Mouse (Mus musculus): ENCODE data around the gene Glra3. TPM values are rescaled to one million over a fixed set of nuclear protein-coding genes. Genes with fewer than 3 reads are reported as not detected.

Glra3 gene
- polyA plus RNA-seq, 1 experiment from 2014 or later: 0.05 TPM

GRCm38 (mm10) chr8:56129357-56129756 is 189.1 kb downstream of the Glra3 start:
- Histone ChIP-seq H3K9me3 (no peaks in the 10 kb centered on the region), H3K27ac (no peak overlapping the region), H3K4me3 (replicated peaks) (no peak overlapping the region), H3K4me1 (replicated peaks) (no peaks in the 10 kb centered on the region), H3K4me2 (no peak overlapping the region), H3K9ac (replicated peaks) (no peak overlapping the region), H3K27me3 (no peaks in the 10 kb centered on the region), H3K36me3 (no peaks in the 10 kb centered on the region)
- WGBS: 80% methylated on average over 2 of the region's 2 CpGs
- no peak for ATAC-seq (ENCODE audit: insufficient number of reproducible peaks, insufficient read depth, low FRiP score, low TSS enrichment, low read depth)

DNA sequence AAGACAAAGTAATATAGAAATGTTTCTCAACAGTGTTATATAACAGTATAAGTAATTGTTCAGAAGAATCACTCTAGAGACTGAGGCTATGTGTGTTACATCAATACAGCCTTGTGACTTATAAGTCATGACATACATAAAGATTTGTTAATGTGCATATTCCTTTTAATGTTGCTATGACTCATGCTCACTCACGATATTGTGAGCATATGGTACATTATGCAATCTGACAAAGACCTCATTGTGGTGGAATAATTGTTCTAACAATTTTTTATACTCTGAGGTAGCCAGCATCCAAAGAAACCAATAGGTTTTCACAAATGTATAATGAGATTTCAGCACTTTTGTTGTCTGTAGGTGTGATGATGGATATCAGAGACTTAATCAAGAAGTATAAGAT is 210.4 kb downstream of the Glra3 start:
- 73% methylated on average over 1 of the region's 1 CpGs for WGBS
- H3K36me3 ChIP-seq: no peaks in the 10 kb centered on the region
- no peak overlapping the region for H3K4me2 ChIP-seq
- no peak overlapping the region for H3K4me3 ChIP-seq (replicated peaks)
- no peaks in the 10 kb centered on the region for H3K9me3 ChIP-seq
- no peaks in the 10 kb centered on the region for H3K27me3 ChIP-seq
- H3K4me1 ChIP-seq (replicated peaks): no peaks in the 10 kb centered on the region
- no peak overlapping the region for H3K27ac ChIP-seq
- H3K9ac ChIP-seq (replicated peaks): no peak overlapping the region
- ATAC-seq (ENCODE audit: insufficient number of reproducible peaks, insufficient read depth, low FRiP score, low TSS enrichment, low read depth): no peak

GRCm38 (mm10) chr8:56151574-56151973 is 211.3 kb downstream of the Glra3 start:
- H3K27me3 ChIP-seq: no peaks in the 10 kb centered on the region
- whole genome bisulfite sequencing: 87% methylated on average over 5 of the region's 5 CpGs
- no peak overlapping the region for H3K27ac ChIP-seq
- no peaks in the 10 kb centered on the region for H3K4me1 ChIP-seq (replicated peaks)
- no peaks in the 10 kb centered on the region for H3K9me3 ChIP-seq
- no peak overlapping the region for H3K4me3 ChIP-seq (replicated peaks)
- no peak overlapping the region for H3K4me2 ChIP-seq
- no peak overlapping the region for H3K9ac ChIP-seq (replicated peaks)
- no peaks in the 10 kb centered on the region for H3K36me3 ChIP-seq
- no peak for ATAC-seq (ENCODE audit: insufficient number of reproducible peaks, insufficient read depth, low FRiP score, low TSS enrichment, low read depth)

- no peaks in the 10 kb centered on the region for H3K27me3 ChIP-seq
- no peak overlapping the region for H3K4me3 ChIP-seq (replicated peaks)
- no peaks in the 10 kb centered on the region for H3K9me3 ChIP-seq
- no peak overlapping the region for H3K4me2 ChIP-seq
- no peak overlapping the region for H3K9ac ChIP-seq (replicated peaks)
- WGBS: 47% methylated on average over 2 of the region's 2 CpGs
- no peaks in the 10 kb centered on the region for H3K4me1 ChIP-seq (replicated peaks)
- H3K36me3 ChIP-seq: no peaks in the 10 kb centered on the region
- no peak overlapping the region for H3K27ac ChIP-seq
- no peak for ATAC-seq (ENCODE audit: insufficient number of reproducible peaks, insufficient read depth, low FRiP score, low TSS enrichment, low read depth)
Measured at GRCm38 (mm10) chr8:56158966-56159365, 218.7 kb downstream of the Glra3 start.

Other genes with a start within 250 kb of the Glra3 start
- not detected in 2 replicates for gene Adam29, start 33.5 kb upstream of the Glra3 start, polyA plus RNA-seq (2016; fragmentation: Nextera tagmentation; extraction: Ambion mirVana)